ENCODE assay signal across 12 mouse cellular contexts in the genomic region with DNA sequence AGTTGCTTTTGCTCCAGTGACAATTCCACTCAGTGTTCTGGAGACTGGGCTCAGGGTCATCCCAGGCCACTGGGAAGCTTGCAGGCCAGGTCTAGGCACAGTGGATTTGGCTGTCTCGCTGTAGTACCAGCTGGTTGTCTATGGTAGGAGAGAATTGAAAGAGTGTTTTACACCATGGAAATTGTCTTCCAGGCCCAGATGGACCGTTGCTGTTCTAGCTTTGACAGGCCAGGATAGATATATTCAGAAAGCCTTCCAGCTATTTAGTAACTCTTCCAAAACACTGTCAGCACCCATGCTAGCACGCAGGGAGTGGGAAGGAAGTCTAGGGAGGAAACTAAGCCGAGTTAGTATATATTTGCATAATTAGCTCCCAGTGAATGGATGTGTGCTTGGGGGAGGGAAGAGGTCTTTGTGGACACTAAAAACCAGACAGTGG.
DNase-seq lines count a peak whose midpoint lies in the region; ATAC-seq lines count a peak whose summit lies in the region.
"Had no signal": no experiment of that assay in that cellular context is flagged by ENCODE, and none has a peak within 500 bp of the region (broad histone marks: within the 10 kb centered on the region; RNA-seq: fewer than 3 reads in every experiment).

No protein-coding gene starts in this region.

- H3K4me2 ChIP-seq in heart, embryonic 11.5 days = no peak overlapping the region

- H3K36me3 ChIP-seq in heart, embryonic 11.5 days (ENCODE audit: control insufficient read depth, insufficient read depth, low read length) = no peaks in the 10 kb centered on the region

- H3K9ac ChIP-seq in heart, embryonic 11.5 days (ENCODE audit: low read depth, low read length) = no peak overlapping the region

- ATAC-seq in heart, embryonic 11.5 days (replicated peaks; ENCODE audit: insufficient number of reproducible peaks, low FRiP score, low TSS enrichment) = no peak
- ATAC-seq: CD4-positive, CD25-positive, alpha-beta regulatory T cell, adult 4 months had no signal

- H3K27ac ChIP-seq in heart, embryonic 11.5 days (ENCODE audit: low read depth, low read length) = no peak overlapping the region

- no peaks in the 10 kb centered on the region for H3K4me1 ChIP-seq in heart, embryonic 11.5 days (ENCODE audit: control insufficient read depth, insufficient read depth, low read length)
- H3K4me1 ChIP-seq: megakaryocyte, embryonic 14.5 days had no signal

- DNase-seq in heart, adult 18-20 months = peak; percentile 37 to 45
- DNase-seq in heart, postnatal 14 days = peak; percentile 53 to 68
- DNase-seq in left cerebral cortex, adult 11 months (ENCODE audit: low spot score) = peak; percentile 36
- DNase-seq in right cerebral cortex, postnatal 10 days (ENCODE audit: low spot score in 2 of 2) = peak; percentile 77 to 92
- DNase-seq in spleen, adult 18-20 months = no peak
- DNase-seq in urinary bladder, postnatal 4 days (ENCODE audit: low spot score in 2 of 2) = no peak
- DNase-seq in cerebellum, adult 9-11 months = no peak
- DNase-seq: kidney, postnatal 4 days had no signal

- H3K27me3 ChIP-seq in heart, embryonic 11.5 days (ENCODE audit: control insufficient read depth, insufficient read depth, low read length) = no peaks in the 10 kb centered on the region
- H3K27me3 ChIP-seq: megakaryocyte, embryonic 14.5 days had no signal

- H3K9me3 ChIP-seq in heart, embryonic 11.5 days (replicated peaks; ENCODE audit: control insufficient read depth, low read length) = no peaks in the 10 kb centered on the region

- no peak overlapping the region for H3K4me3 ChIP-seq in heart, embryonic 11.5 days (ENCODE audit: low read depth, low read length)
- H3K4me3 ChIP-seq: erythroblast, embryonic 14.5 days; megakaryocyte, embryonic 14.5 days had no signal

- WGBS in heart, embryonic 11.5 days (ENCODE audit: insufficient replicate concordance) = 59% methylated on average over 4 of the region's 4 CpGs

- intact Hi-C loops in heart, postnatal 14 days (cut with DNase I) = no loop called here

Comparison
In these comparisons a context has a peak if more than half of its experiments do, and no peak if none do; other contexts are left out.
1. DNase-seq: peak in heart, adult 18-20 months (2 of 2), heart, postnatal 14 days (2 of 2), left cerebral cortex, adult 11 months (single experiment) and right cerebral cortex, postnatal 10 days (2 of 2); none in spleen, adult 18-20 months (0 of 2), urinary bladder, postnatal 4 days (0 of 2) and cerebellum, adult 9-11 months (single experiment).